Mouse (Mus musculus) brain, embryonic 14.5 days (tissue): ENCODE measurements at regions not wholly inside any gene's neighbourhood (a gene's known extent, or its start where the extent isn't known, plus 50 kb on each side); places are given as distances from the start of the nearest gene placed in this dataset.

ENCODE experiments used
- CTCF ChIP-seq: fragments of 200-500 bp; IDR thresholded peaks from 2 replicates; pipeline ENCODE4 v1.5.1; 2012; ENCODE audit warnings: inconsistent platforms, mild to moderate bottlenecking, moderate library complexity, borderline replicate concordance; ENCODE audit not compliant: insufficient read depth, insufficient read length; ENCODE audit errors: extremely low read depth
- POLR2A ChIP-seq: fragments of 200-500 bp; IDR thresholded peaks from 2 replicates; pipeline ENCODE4 v1.6.1; 2012; ENCODE audit warnings: mild to moderate bottlenecking, inconsistent platforms, borderline replicate concordance; ENCODE audit not compliant: poor library complexity, insufficient read depth, insufficient read length, severe bottlenecking; ENCODE audit errors: extremely low read depth

- TF ChIP-seq POLR2A (no peak), CTCF (no peak)
Measured at GRCm38 (mm10) chr1:99679980-99680379, 92.6 kb upstream of the Cntnap5b start.
